10 mouse cellular contexts compared by ENCODE assay signal in the genomic region with DNA sequence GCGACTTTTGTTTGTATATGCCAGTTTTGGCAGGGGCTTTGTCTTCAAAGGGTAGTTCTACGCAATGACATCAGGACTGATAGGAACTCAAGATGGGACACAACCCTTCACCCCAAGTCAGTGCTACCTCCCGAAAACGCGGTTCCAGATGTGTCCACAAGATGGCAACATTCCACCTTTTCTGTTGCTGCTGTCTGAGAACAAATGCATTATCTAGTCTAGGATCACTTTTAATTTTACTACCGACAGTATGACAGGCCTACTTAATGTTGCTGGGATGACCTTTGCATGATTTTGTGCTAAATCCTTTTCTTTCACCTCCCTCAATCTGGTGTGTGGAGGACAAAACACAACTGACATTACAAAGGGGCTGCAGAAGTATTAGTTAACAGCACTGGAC.
DNase-seq lines count a peak whose midpoint lies in the region; ATAC-seq and TF ChIP-seq lines count a peak whose summit lies in the region.
"Had no signal": no experiment of that assay in that cellular context is flagged by ENCODE, and none has a peak within 500 bp of the region (broad histone marks: within the 10 kb centered on the region; RNA-seq: fewer than 3 reads in every experiment).

No protein-coding gene starts in this region.

- H3K4me2 ChIP-seq in heart, embryonic 11.5 days: no peak overlapping the region
- no peak overlapping the region for H3K4me2 ChIP-seq in hindbrain, embryonic 12.5 days (replicated peaks)
- H3K4me2 ChIP-seq: limb, embryonic 12.5 days had no signal

- no peaks in the 10 kb centered on the region for H3K36me3 ChIP-seq in heart, embryonic 11.5 days (ENCODE audit: control insufficient read depth, insufficient read depth, low read length)
- H3K36me3 ChIP-seq in hindbrain, embryonic 12.5 days: no peaks in the 10 kb centered on the region
- H3K36me3 ChIP-seq: G1E; limb, embryonic 12.5 days had no signal

- peak; percentile 7 to 20 for DNase-seq in heart, postnatal 36 days
- DNase-seq in WW6 (ENCODE audit: low read depth, low spot score): peak; percentile 28
- DNase-seq in cerebellum, postnatal 4 days (ENCODE audit: low spot score in 2 of 2): peak; percentile 52 to 72
- peak; percentile 30 to 72 for DNase-seq in left cerebral cortex, adult 8-10 months (ENCODE audit: low spot score in 2 of 2)
- DNase-seq in c-Kit-positive CD71-positive TER-119-positive erythroid progenitor cells, embryonic 14.5 days (ENCODE audit: low spot score): no peak

- 8% methylated on average over 6 of the region's 6 CpGs for WGBS in heart, embryonic 11.5 days (ENCODE audit: insufficient replicate concordance)
- WGBS in hindbrain, embryonic 12.5 days: 15% methylated on average over 6 of the region's 6 CpGs
- WGBS in olfactory bulb, adult 2 months: 29% methylated on average over 6 of the region's 6 CpGs

- H3K4me3 ChIP-seq in heart, embryonic 11.5 days (ENCODE audit: low read depth, low read length): no peak overlapping the region
- no peak overlapping the region for H3K4me3 ChIP-seq in hindbrain, embryonic 12.5 days
- H3K4me3 ChIP-seq in olfactory bulb, adult 2 months (ENCODE audit: insufficient read depth, low read depth, low read length): no peak overlapping the region
- H3K4me3 ChIP-seq: limb, embryonic 12.5 days had no signal

- no peak overlapping the region for H3K27ac ChIP-seq in heart, embryonic 11.5 days (ENCODE audit: low read depth, low read length)
- no peak overlapping the region for H3K27ac ChIP-seq in hindbrain, embryonic 12.5 days
- H3K27ac ChIP-seq in olfactory bulb, adult 2 months (ENCODE audit: insufficient read depth, low read depth, low read length): no peak overlapping the region
- H3K27ac ChIP-seq: limb, embryonic 12.5 days had no signal

- TF ChIP-seq POLR2A in olfactory bulb, adult 2 months (IDR thresholded peaks at IDR 0.05; ENCODE audit: insufficient read depth, low read depth, low read length): no peak

- no peak for ATAC-seq in heart, embryonic 11.5 days (replicated peaks; ENCODE audit: insufficient number of reproducible peaks, low FRiP score, low TSS enrichment)
- peak; percentile 42; the same call in 1 of the 2 replicates for ATAC-seq in hindbrain, embryonic 12.5 days (ENCODE audit: low FRiP score)

- H3K4me1 ChIP-seq in heart, embryonic 11.5 days (ENCODE audit: control insufficient read depth, insufficient read depth, low read length): no peaks in the 10 kb centered on the region
- H3K4me1 ChIP-seq in hindbrain, embryonic 12.5 days: 0 out of 2 replicates have a peak, but pooled peaks cover 3% of the 10 kb centered on the region
- no peaks in the 10 kb centered on the region for H3K4me1 ChIP-seq in olfactory bulb, adult 2 months (ENCODE audit: control insufficient read depth, insufficient read depth, low read length)
- H3K4me1 ChIP-seq: limb, embryonic 12.5 days had no signal

- H3K9ac ChIP-seq in heart, embryonic 11.5 days (ENCODE audit: low read depth, low read length): no peak overlapping the region
- H3K9ac ChIP-seq in hindbrain, embryonic 12.5 days: no peak overlapping the region
- H3K9ac ChIP-seq: limb, embryonic 12.5 days had no signal

- TF ChIP-seq CTCF in olfactory bulb, adult 2 months (IDR thresholded peaks at IDR 0.05; ENCODE audit: insufficient read depth, low read depth, low read length): peak; percentile 39; the same call in 1 of the 2 replicates

- no peaks in the 10 kb centered on the region for H3K27me3 ChIP-seq in heart, embryonic 11.5 days (ENCODE audit: control insufficient read depth, insufficient read depth, low read length)
- H3K27me3 ChIP-seq in hindbrain, embryonic 12.5 days: no peaks in the 10 kb centered on the region
- H3K27me3 ChIP-seq: limb, embryonic 12.5 days had no signal

- intact Hi-C loops in heart, postnatal 36 days (cut with DNase I): loop anchor here (10.0 kb wide), 1 partner anchor 185 kb away; no protein-coding TSS in a partner anchor

- H3K9me3 ChIP-seq in heart, embryonic 11.5 days (replicated peaks; ENCODE audit: control insufficient read depth, low read length): no peaks in the 10 kb centered on the region
- no peaks in the 10 kb centered on the region for H3K9me3 ChIP-seq in hindbrain, embryonic 12.5 days (replicated peaks)
- H3K9me3 ChIP-seq: limb, embryonic 12.5 days had no signal
